Mouse (Mus musculus): ENCODE results near the gene Tcn2.
A peak's percentile ranks its signal among the peaks of the same experiment; 100 is the strongest.

The Tcn2 gene

DNA sequence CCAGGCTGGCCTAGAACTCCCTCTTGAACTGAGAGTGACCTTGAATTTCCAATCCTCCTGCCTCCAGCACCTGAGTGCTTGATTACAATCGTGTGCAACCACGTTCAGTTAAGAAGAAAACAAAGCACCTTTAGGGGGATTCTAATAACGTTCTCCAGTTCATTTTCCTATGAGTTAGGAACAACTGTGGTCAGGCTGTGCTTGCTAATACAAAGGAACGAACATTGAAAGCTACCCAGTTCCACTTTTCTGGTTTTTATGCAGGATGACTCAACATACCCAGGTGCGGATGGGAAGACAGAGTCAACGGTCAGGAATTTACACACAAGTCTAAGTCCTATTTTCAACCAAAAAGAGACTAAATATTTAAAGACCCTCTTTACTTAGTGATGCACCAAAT is 38.0 kb downstream of the Tcn2 start:
- DNase-seq = no peak

- no peak for DNase-seq
These were observed 44.6 kb downstream of the Tcn2 start for GRCm38 (mm10) chr11:3887331-3887730.

GRCm38 (mm10) chr11:3883711-3884110 is 48.2 kb downstream of the Tcn2 start:
- DNase-seq = no peak

- DNase-seq = peak; percentile 69
These were observed 52.1 kb downstream of the Tcn2 start for GRCm38 (mm10) chr11:3879836-3880235.

GRCm38 (mm10) chr11:3878660-3879059 is 53.3 kb downstream of the Tcn2 start:
- no peak for DNase-seq

GRCm38 (mm10) chr11:3876419-3876818 is 55.5 kb downstream of the Tcn2 start:
- DNase-seq = peak; percentile 58

Measured in cerebellum, adult 11-12 months (tissue).